Mouse (Mus musculus) lung, adult 2 months (tissue): Measurements from ENCODE around the gene Ccr1l1.

Experiments
- CTCF ChIP-seq: fragments of 200-500 bp; IDR thresholded peaks from 2 replicates; pipeline ENCODE4 v1.5.1; 2011; ENCODE audit warnings: mild to moderate bottlenecking, low read length, control low read depth; ENCODE audit not compliant: insufficient read depth
- POLR2A ChIP-seq: fragments of 200-500 bp; IDR thresholded peaks from 2 replicates; pipeline ENCODE4 v1.6.1; 2011; ENCODE audit warnings: low read depth, mild to moderate bottlenecking, control low read depth, low read length, borderline replicate concordance; ENCODE audit errors: extremely low read depth

DNA sequence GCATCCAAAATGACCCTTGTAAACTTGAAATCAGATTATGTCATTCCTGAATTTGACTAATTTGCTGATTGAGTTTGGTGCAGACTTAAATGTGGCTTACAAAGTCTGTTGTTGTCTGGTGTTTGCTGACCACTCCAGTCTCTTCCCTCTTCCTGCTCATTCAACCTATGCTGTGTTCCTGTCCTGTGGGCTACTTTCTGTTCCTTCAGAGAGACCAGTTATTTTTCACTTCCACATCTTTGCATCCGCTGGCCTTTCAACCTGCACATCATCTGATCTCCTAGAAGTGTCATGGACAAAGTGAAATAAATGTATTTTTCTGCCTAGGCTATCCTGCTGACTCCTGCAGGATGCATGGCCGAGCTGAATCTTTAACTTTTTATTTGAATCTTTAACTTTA, 24.7 kb downstream of the Ccr1l1 start:
- no peak for TF ChIP-seq CTCF
- TF ChIP-seq POLR2A: no peak
